Mouse (Mus musculus) gastrocnemius, postnatal 4 days (tissue): ENCODE data around the gene Olfr389. TPM values are rescaled to one million over a fixed set of nuclear protein-coding genes. Genes with fewer than 3 reads are reported as not detected.

Experiments used
- DNase-seq, 2 experiments: peaks; one replicate each; pipeline ENCODE4 v3.0.0; 2021 to 2022; ENCODE audit warnings: low spot score in 2 of 2, mixed read lengths in 2 of 2
- long read RNA-seq, 2 experiments: library from polyadenylated mRNA; stranded (forward); transcript quantifications; one replicate each; pipeline ENCODE4 v2.0.0; 2021
- total RNA-seq, 2 experiments: library from RNA; stranded (reverse); gene quantifications; 2 replicates each; pipeline ENCODE4 v1.2.3; 2021

The Olfr389 gene
- total RNA-seq, result not detected
- long read RNA-seq, experiment 1, result 0 reads
- long read RNA-seq, experiment 2, result 0 reads

DNA sequence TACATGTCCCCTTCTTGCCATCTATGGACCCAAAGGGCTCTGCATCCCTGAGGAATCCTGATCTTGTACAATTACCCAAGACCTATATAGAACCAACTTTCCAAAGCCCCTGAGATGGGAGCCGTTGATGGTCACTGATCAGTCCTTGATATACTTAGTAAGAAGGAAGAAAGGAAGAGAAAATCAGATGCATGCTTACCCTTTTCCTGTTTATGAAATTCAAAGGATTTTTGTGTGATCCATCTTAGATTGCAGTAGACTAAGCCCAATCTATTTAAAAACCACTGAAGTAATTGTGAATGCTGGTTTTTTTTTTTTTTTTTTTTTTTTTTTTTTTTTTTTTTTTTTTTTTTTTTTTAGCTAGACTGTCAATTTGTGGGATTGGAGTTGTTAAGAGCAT, at the start of gene Olfr389:
Gene Olfr389 (minus strand): TSS at position 101 of the 400 bp plus-strand sequence.
- no peak for DNase-seq

GRCm38 (mm10) chr11:73816949-73817348, 36.4 kb upstream of the Olfr389 start, which contains the start of gene Olfr392:
TSS of gene Olfr392 (minus strand) at chr11:73817049.
- DNase-seq, result no peak

GRCm38 (mm10) chr11:73802952-73803351, 22.4 kb upstream of the Olfr389 start, which contains the start of gene Olfr391-ps:
TSS of gene Olfr391-ps (minus strand) at chr11:73803052.
- DNase-seq, result no peak

DNA sequence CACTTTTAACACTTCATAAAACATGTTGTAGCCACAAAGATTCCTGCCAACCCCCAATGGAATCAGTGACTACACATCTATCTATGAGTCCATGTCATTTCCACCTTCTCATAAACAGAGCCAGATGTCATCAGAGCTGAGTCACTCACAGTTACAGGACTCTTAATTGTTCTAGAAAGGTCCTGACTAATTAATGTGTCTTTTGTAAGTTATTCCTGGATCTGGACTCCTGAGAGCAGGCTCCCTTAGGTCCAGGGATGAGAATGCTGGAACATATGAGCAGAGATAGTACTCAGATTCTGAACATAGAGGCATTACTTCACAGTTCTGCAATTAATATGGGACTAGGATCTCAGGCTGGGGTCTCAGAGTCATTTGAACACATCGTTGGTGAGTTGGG, 2.2 kb upstream of the Olfr389 start, which contains the start of gene Olfr390:
Gene Olfr390 (plus strand): TSS at position 301 of the 400 bp plus-strand sequence.
- DNase-seq, result no peak

DNA sequence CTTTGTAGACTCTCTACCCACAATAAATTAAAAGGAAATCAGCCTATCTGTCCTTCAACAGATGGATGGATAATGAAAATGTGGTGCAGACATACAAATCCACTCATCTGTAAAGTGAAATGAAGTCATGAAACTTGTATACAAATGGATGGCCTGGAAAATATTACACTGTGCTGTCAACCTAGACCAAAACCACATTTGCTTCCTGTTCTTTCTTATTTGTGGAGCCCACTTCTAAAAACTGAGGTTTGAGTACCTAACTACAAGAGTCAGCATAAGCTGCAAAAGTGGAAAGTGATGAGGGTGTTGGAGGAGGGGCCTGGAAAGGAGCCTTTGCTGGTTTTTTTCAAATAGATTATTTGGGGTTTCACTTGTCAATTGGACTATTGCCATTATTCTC, 21.4 kb downstream of the Olfr389 start:
- no peak for DNase-seq

Other genes with a start within 250 kb of the Olfr389 start
- not detected for gene Olfr385, start 187.7 kb downstream of the Olfr389 start, total RNA-seq
- gene Olfr384, start 182.1 kb downstream of the Olfr389 start, total RNA-seq, result not detected
- gene Zfp735, start 91.9 kb downstream of the Olfr389 start, total RNA-seq, result not detected
- gene Olfr390, start 2.3 kb upstream of the Olfr389 start, total RNA-seq, result not detected
- gene Olfr391-ps, start 22.3 kb upstream of the Olfr389 start, total RNA-seq, result not detected
- not detected for gene Olfr392, start 36.3 kb upstream of the Olfr389 start, total RNA-seq
- not detected for gene Olfr393, start 70.7 kb upstream of the Olfr389 start, total RNA-seq
- gene Olfr394, start 110.1 kb upstream of the Olfr389 start, total RNA-seq, result not detected
- not detected for gene Olfr395, start 128.6 kb upstream of the Olfr389 start, total RNA-seq
- gene Olfr23, start 156.0 kb upstream of the Olfr389 start, total RNA-seq, result not detected
- not detected for gene Olfr397, start 180.1 kb upstream of the Olfr389 start, total RNA-seq
- not detected for gene Olfr398, start 209.7 kb upstream of the Olfr389 start, total RNA-seq